Mouse (Mus musculus): ENCODE measurements around the gene Gm20916.
"Not testable (repeated sequence)": the region's sequence is repeated elsewhere in the genome, so short reads cannot be mapped to it uniquely, and the experiment has no call there.

GRCm38 (mm10) chrY:79319265-79319664 lies at the start of gene Gm20916:
- not testable (repeated sequence) for TF ChIP-seq CTCF (IDR thresholded peaks at IDR 0.05; ENCODE audit: control insufficient read depth, insufficient read depth, insufficient read length); USF1 (IDR thresholded peaks at IDR 0.05; ENCODE audit: low read depth); MYOD1 (IDR thresholded peaks at IDR 0.05; ENCODE audit: control insufficient read depth, insufficient read length, low read depth); MAX (IDR thresholded peaks at IDR 0.05); MYOG (IDR thresholded peaks at IDR 0.05; ENCODE audit: control insufficient read depth, extremely low read depth, insufficient read length); CEBPB (IDR thresholded peaks at IDR 0.05; ENCODE audit: low read depth)

Measured in C2C12 (cell line).